Mouse (Mus musculus) forebrain, embryonic 11.5 days (tissue): ENCODE measurements around the gene Nat8f6. TPM values are rescaled to one million over a fixed set of nuclear protein-coding genes. Genes with fewer than 3 reads are reported as not detected.
"Not testable (repeated sequence)": the region's sequence is repeated elsewhere in the genome, so short reads cannot be mapped to it uniquely, and the experiment has no call there.

Experiments used
- ATAC-seq: fragments of 200-750 bp; cut with Nextera tagmentation; replicated peaks from 2 replicates; pipeline ENCODE4 v1.8.0; 2017; ENCODE audit warnings: moderate TSS enrichment; ENCODE audit not compliant: low FRiP score
- DNase-seq: peaks from one replicate; pipeline ENCODE4 v3.0.0-alpha.2; 2017; ENCODE audit warnings: low spot score
- H3K27ac ChIP-seq: fragments of 300-500 bp; sonication (generic); 2 replicates; pipeline ENCODE4 v1.5.1; 2014; ENCODE audit warnings: low read depth, low read length
- H3K27me3 ChIP-seq: fragments of 300-500 bp; sonication (generic); 2 replicates; pipeline ENCODE4 v1.6.1; 2014; ENCODE audit warnings: mild to moderate bottlenecking, low read length, mixed read lengths; ENCODE audit not compliant: control insufficient read depth, insufficient read depth
- H3K36me3 ChIP-seq: fragments of 300-500 bp; sonication (generic); 2 replicates; pipeline ENCODE4 v1.6.1; 2014; ENCODE audit warnings: mild to moderate bottlenecking, low read length, moderate library complexity, mixed read lengths; ENCODE audit not compliant: control insufficient read depth, insufficient read depth
- H3K4me1 ChIP-seq: fragments of 300-500 bp; sonication (generic); replicated peaks from 2 replicates; pipeline ENCODE4 v1.6.1; 2014; ENCODE audit warnings: low read length, mixed read lengths; ENCODE audit not compliant: control insufficient read depth, insufficient read depth
- H3K4me2 ChIP-seq: fragments of 300-500 bp; sonication (generic); 2 replicates; pipeline ENCODE4 v1.6.1; 2014; ENCODE audit warnings: low read depth, mild to moderate bottlenecking, low read length, moderate library complexity, mixed read lengths; ENCODE audit not compliant: severe bottlenecking
- H3K4me3 ChIP-seq: fragments of 300-500 bp; sonication (generic); 2 replicates; pipeline ENCODE4 v1.5.1; 2014; ENCODE audit warnings: low read depth, low read length
- H3K9ac ChIP-seq: fragments of 300-500 bp; sonication (generic); 2 replicates; pipeline ENCODE4 v1.6.1; 2014; ENCODE audit warnings: low read length
- H3K9me3 ChIP-seq: fragments of 300-500 bp; sonication (generic); 2 replicates; pipeline ENCODE4 v1.6.1; 2016; ENCODE audit warnings: low read length, mixed read lengths; ENCODE audit not compliant: control insufficient read depth
- WGBS: fragments of 180-500 bp; shearing (Covaris S2); extraction: QIAGEN DNeasy Blood & Tissue Kit; methylation state at CpG from one replicate; pipeline ENCODE4 v1.1.7; 2014; 5-methylcytosine and 5-hydroxymethylcytosine counted together
- polyA plus RNA-seq: library from polyadenylated mRNA; unstranded; fragments of >200 nt; fragmentation: Nextera tagmentation; extraction: Ambion mirVana; gene quantifications from 2 replicates; pipeline ENCODE4 v1.2.1, GENCODE M21; 2014

Nat8f6 gene
- polyA plus RNA-seq, 1 experiment from 2014 or later = not detected

GRCm38 (mm10) chr6:85829462-85829861 is 8.7 kb upstream of the Nat8f6 start:
- H3K27ac ChIP-seq = no peak overlapping the region
- H3K4me3 ChIP-seq = no peak overlapping the region
- DNase-seq (no peak), ATAC-seq (no peak)
- H3K9me3 ChIP-seq = no peaks in the 10 kb centered on the region
- H3K36me3 ChIP-seq = no peaks in the 10 kb centered on the region
- H3K27me3 ChIP-seq = no peaks in the 10 kb centered on the region
- no peak overlapping the region for H3K4me2 ChIP-seq
- WGBS = 66% methylated on average over 1 of the region's 1 CpGs
- H3K4me1 ChIP-seq = no peaks in the 10 kb centered on the region
- H3K9ac ChIP-seq = no peak overlapping the region

- H3K9me3 ChIP-seq = no peaks in the 10 kb centered on the region
- no peaks in the 10 kb centered on the region for H3K4me1 ChIP-seq
- H3K4me2 ChIP-seq = no peak overlapping the region
- H3K27me3 ChIP-seq = no peaks in the 10 kb centered on the region
- no peak overlapping the region for H3K4me3 ChIP-seq
- no peaks in the 10 kb centered on the region for H3K36me3 ChIP-seq
- H3K27ac ChIP-seq = no peak overlapping the region
- ATAC-seq (no peak), DNase-seq (no peak)
- whole genome bisulfite sequencing = 87% methylated on average over 2 of the region's 2 CpGs
- H3K9ac ChIP-seq = no peak overlapping the region
Measured at GRCm38 (mm10) chr6:85825886-85826285, 5.1 kb upstream of the Nat8f6 start.

GRCm38 (mm10) chr6:85823382-85824090 is 2.8 kb upstream of the Nat8f6 start:
- Histone ChIP-seq H3K9me3 (no peaks in the 10 kb centered on the region), H3K4me2 (no peak overlapping the region), H3K9ac (no peak overlapping the region), H3K4me1 (no peaks in the 10 kb centered on the region), H3K27me3 (no peaks in the 10 kb centered on the region), H3K4me3 (no peak overlapping the region), H3K27ac (no peak overlapping the region), H3K36me3 (no peaks in the 10 kb centered on the region)
- DNase-seq (no peak), ATAC-seq (no peak)
- WGBS = 96% methylated on average over 1 of the region's 1 CpGs

- H3K27ac ChIP-seq = no peak overlapping the region
- WGBS = 85% methylated on average over 4 of the region's 4 CpGs
Measured at GRCm38 (mm10) chr6:85822286-85822685, 1.5 kb upstream of the Nat8f6 start.

GRCm38 (mm10) chr6:85818338-85818737 is 2.4 kb downstream of the Nat8f6 start:
- ATAC-seq (no peak), DNase-seq (no peak)
- WGBS = 29% methylated on average over 1 of the region's 1 CpGs
- H3K4me3 ChIP-seq = no peak overlapping the region
- no peaks in the 10 kb centered on the region for H3K9me3 ChIP-seq
- no peak overlapping the region for H3K4me2 ChIP-seq
- no peaks in the 10 kb centered on the region for H3K27me3 ChIP-seq
- H3K9ac ChIP-seq = no peak overlapping the region
- no peaks in the 10 kb centered on the region for H3K36me3 ChIP-seq
- no peak overlapping the region for H3K27ac ChIP-seq
- no peaks in the 10 kb centered on the region for H3K4me1 ChIP-seq

More at GRCm38 (mm10) chr6:85822286-85822685, 1.5 kb upstream of the Nat8f6 start:
- H3K9ac ChIP-seq = no peak overlapping the region
- ATAC-seq (no peak), DNase-seq (no peak)
- no peaks in the 10 kb centered on the region for H3K36me3 ChIP-seq
- H3K27me3 ChIP-seq = no peaks in the 10 kb centered on the region
- H3K4me3 ChIP-seq = no peak overlapping the region
- no peaks in the 10 kb centered on the region for H3K9me3 ChIP-seq
- no peaks in the 10 kb centered on the region for H3K4me1 ChIP-seq
- no peak overlapping the region for H3K4me2 ChIP-seq

GRCm38 (mm10) chr6:85813339-85813738 is 7.4 kb downstream of the Nat8f6 start:
- WGBS = 93% methylated on average over 2 of the region's 2 CpGs

GRCm38 (mm10) chr6:85810942-85811537 is 9.7 kb downstream of the Nat8f6 start:
- H3K36me3 ChIP-seq, ATAC-seq, H3K4me3 ChIP-seq, H3K4me1 ChIP-seq, H3K27me3 ChIP-seq, H3K4me2 ChIP-seq, H3K9me3 ChIP-seq, H3K27ac ChIP-seq, DNase-seq, H3K9ac ChIP-seq: not testable (repeated sequence)
- 76% methylated on average over 3 of the region's 3 CpGs for WGBS

More at GRCm38 (mm10) chr6:85813339-85813738, 7.4 kb downstream of the Nat8f6 start:
- H3K27ac ChIP-seq = no peak overlapping the region
- no peaks in the 10 kb centered on the region for H3K27me3 ChIP-seq
- H3K9ac ChIP-seq = no peak overlapping the region
- ATAC-seq = no peak
- H3K4me2 ChIP-seq = no peak overlapping the region
- no peaks in the 10 kb centered on the region for H3K9me3 ChIP-seq
- H3K4me1 ChIP-seq = no peaks in the 10 kb centered on the region
- no peak for DNase-seq
- H3K4me3 ChIP-seq = no peak overlapping the region
- H3K36me3 ChIP-seq = no peaks in the 10 kb centered on the region

- not testable (repeated sequence) for H3K27ac ChIP-seq, H3K9me3 ChIP-seq, H3K27me3 ChIP-seq, H3K4me1 ChIP-seq, H3K4me2 ChIP-seq, H3K4me3 ChIP-seq, H3K9ac ChIP-seq, H3K36me3 ChIP-seq, ATAC-seq, DNase-seq
- WGBS = 93% methylated on average over 2 of the region's 3 CpGs
Measured at GRCm38 (mm10) chr6:85810514-85810913, 10.2 kb downstream of the Nat8f6 start.

- H3K4me1 ChIP-seq, H3K4me2 ChIP-seq, H3K27ac ChIP-seq, H3K4me3 ChIP-seq, H3K27me3 ChIP-seq, H3K9ac ChIP-seq, H3K9me3 ChIP-seq, H3K36me3 ChIP-seq, DNase-seq, ATAC-seq: not testable (repeated sequence)
- WGBS = 63% methylated on average over 2 of the region's 3 CpGs
Measured at GRCm38 (mm10) chr6:85809784-85810183, 11.0 kb downstream of the Nat8f6 start.
